8 mouse cellular contexts compared by ENCODE assay signal in genomic region chr9:60837449-60838141, GRCm38 (mm10). TPM values are rescaled to one million over a fixed set of nuclear protein-coding genes. Genes with fewer than 3 reads are reported as not detected.
DNase-seq lines count a peak whose midpoint lies in the region; ATAC-seq and TF ChIP-seq lines count a peak whose summit lies in the region.

No protein-coding gene starts in this region.

- DNase-seq in adrenal gland, adult (ENCODE audit: inconsistent age in 2 of 2, low spot score in 1 of 2): peak; percentile 83 to 92
- DNase-seq in adrenal gland, postnatal 4 days (ENCODE audit: low spot score in 2 of 2): no peak
- peak; percentile 23 to 28 for DNase-seq in gastrocnemius, adult 8-10 months (ENCODE audit: low spot score in 2 of 2)
- peak; percentile 34 for DNase-seq in liver, postnatal 0 days
- no peak for DNase-seq in ovary, postnatal 14 days (ENCODE audit: low spot score)
- DNase-seq in cerebellum, adult 11 months: no peak

- WGBS in hindbrain, embryonic 15.5 days: 5% methylated on average over 20 of the region's 20 CpGs
- WGBS in liver, postnatal 0 days (ENCODE audit: insufficient replicate concordance): 43% methylated on average over 20 of the region's 20 CpGs
- 13% methylated on average over 20 of the region's 20 CpGs for WGBS in neural tube, embryonic 14.5 days

- no peaks in the 10 kb centered on the region for H3K36me3 ChIP-seq in hindbrain, embryonic 15.5 days
- H3K36me3 ChIP-seq in liver, postnatal 0 days (replicated peaks; ENCODE audit: insufficient read depth, low read length): no peaks in the 10 kb centered on the region
- H3K36me3 ChIP-seq in neural tube, embryonic 14.5 days (ENCODE audit: control insufficient read depth, insufficient read depth, low read length): no peaks in the 10 kb centered on the region

- H3K9me3 ChIP-seq in hindbrain, embryonic 15.5 days: no peaks in the 10 kb centered on the region
- no peaks in the 10 kb centered on the region for H3K9me3 ChIP-seq in liver, postnatal 0 days (ENCODE audit: low read length)
- H3K9me3 ChIP-seq in neural tube, embryonic 14.5 days (ENCODE audit: control insufficient read depth, low read length): no peaks in the 10 kb centered on the region

- no peak for TF ChIP-seq CTCF in liver, postnatal 0 days (IDR thresholded peaks at IDR 0.05; ENCODE audit: low read depth)

- peaks cover 16% of the 10 kb centered on the region for H3K4me1 ChIP-seq in hindbrain, embryonic 15.5 days (replicated peaks)
- H3K4me1 ChIP-seq in liver, postnatal 0 days (ENCODE audit: insufficient read depth): peaks cover 4% of the 10 kb centered on the region
- H3K4me1 ChIP-seq in neural tube, embryonic 14.5 days (ENCODE audit: control insufficient read depth, insufficient read depth, low read length): peaks cover 10% of the 10 kb centered on the region; the same call in 1 of the 2 replicates

- no peak for TF ChIP-seq EP300 in liver, postnatal 0 days (IDR thresholded peaks at IDR 0.05; ENCODE audit: low read depth)

- H3K27ac ChIP-seq in hindbrain, embryonic 15.5 days (replicated peaks): peak overlapping the region; percentile 41; the same call in 1 of the 2 replicates
- H3K27ac ChIP-seq in liver, postnatal 0 days (ENCODE audit: low read depth): peak overlapping the region; percentile 37
- H3K27ac ChIP-seq in neural tube, embryonic 14.5 days (ENCODE audit: low read depth, low read length): peak overlapping the region; percentile 48; the same call in 1 of the 2 replicates

- H3K27me3 ChIP-seq in hindbrain, embryonic 15.5 days: no peaks in the 10 kb centered on the region
- H3K27me3 ChIP-seq in liver, postnatal 0 days (ENCODE audit: insufficient read depth, low read length): no peaks in the 10 kb centered on the region
- no peaks in the 10 kb centered on the region for H3K27me3 ChIP-seq in neural tube, embryonic 14.5 days (ENCODE audit: control insufficient read depth, insufficient read depth, low read length)

- H3K4me3 ChIP-seq in hindbrain, embryonic 15.5 days: peak overlapping the region; percentile 17; the same call in 1 of the 2 replicates
- H3K4me3 ChIP-seq in liver, postnatal 0 days (ENCODE audit: low read depth, low read length): peak overlapping the region; percentile 9; the same call in 1 of the 2 replicates
- no peak overlapping the region for H3K4me3 ChIP-seq in neural tube, embryonic 14.5 days (ENCODE audit: low read depth, low read length)

- H3K9ac ChIP-seq in hindbrain, embryonic 15.5 days: no peak overlapping the region
- H3K9ac ChIP-seq in liver, postnatal 0 days (replicated peaks): no peak overlapping the region
- peak overlapping the region; percentile 34 for H3K9ac ChIP-seq in neural tube, embryonic 14.5 days (replicated peaks; ENCODE audit: low read depth, low read length)

- ATAC-seq in hindbrain, embryonic 15.5 days (ENCODE audit: low FRiP score, low read depth): no peak
- peak; percentile 67 for ATAC-seq in liver, postnatal 0 days
- ATAC-seq in neural tube, embryonic 14.5 days (ENCODE audit: low read depth): no peak

- H3K4me2 ChIP-seq in hindbrain, embryonic 15.5 days: peak overlapping the region; percentile 49
- H3K4me2 ChIP-seq in liver, postnatal 0 days (ENCODE audit: low read depth, low read length): peak overlapping the region; percentile 43
- peak overlapping the region; percentile 46 for H3K4me2 ChIP-seq in neural tube, embryonic 14.5 days (ENCODE audit: low read depth, low read length)

RNA-seq across cellular contexts. Expression of gene Uaca, which starts 43.3 kb away (rescaled TPM):
- total RNA-seq in adrenal gland, postnatal 4 days (2021): 10 to 100 TPM; 56.7 to 68.1 TPM
- total RNA-seq in gastrocnemius, adult 8-10 months (2022): 100 to 1,000 TPM; 122 to 163 (median 140) TPM
- 18.4 and 18.5 TPM in 2 replicates for polyA plus RNA-seq in hindbrain, embryonic 15.5 days (2015; fragmentation: Nextera tagmentation; extraction: Ambion mirVana)
- polyA plus RNA-seq in liver, postnatal 0 days (2015; fragmentation: Nextera tagmentation; extraction: Ambion mirVana): 2.0 and 2.4 TPM in 2 replicates
- polyA plus RNA-seq in neural tube, embryonic 14.5 days (2014; fragmentation: Nextera tagmentation; extraction: Ambion mirVana): 4.8 and 11.5 TPM in 2 replicates

Comparison
In these comparisons a context has a peak if more than half of its experiments do, and no peak if none do; other contexts are left out.
1. DNase-seq: peak in adrenal gland, adult (2 of 2), gastrocnemius, adult 8-10 months (2 of 2) and liver, postnatal 0 days (single experiment); none in adrenal gland, postnatal 4 days (0 of 2), ovary, postnatal 14 days (single experiment) and cerebellum, adult 11 months (single experiment).
2. Peak in every context shown above with its lines, with median percentiles within 50 percentile points of each other: H3K27ac ChIP-seq and H3K4me2 ChIP-seq.